Mouse (Mus musculus): ENCODE measurements around the gene Tcf7l1. TPM values are rescaled to one million over a fixed set of nuclear protein-coding genes. Genes with fewer than 3 reads are reported as not detected.

Gene Tcf7l1
- polyA plus RNA-seq, 3 experiments from 2014 or later = 0.24 to 1.2 (median 0.78) TPM

GRCm38 (mm10) chr6:72696601-72697335, 92.3 kb downstream of the Tcf7l1 start:
- ATAC-seq = no peak

GRCm38 (mm10) chr6:72694791-72695204, 94.3 kb downstream of the Tcf7l1 start:
- ATAC-seq = no peak

GRCm38 (mm10) chr6:72694047-72694790, 94.8 kb downstream of the Tcf7l1 start:
- no peak for ATAC-seq

- no peak for ATAC-seq
Measured at GRCm38 (mm10) chr6:72692469-72692868, 96.6 kb downstream of the Tcf7l1 start.

GRCm38 (mm10) chr6:72691549-72691948, 97.5 kb downstream of the Tcf7l1 start:
- ATAC-seq = no peak

- ATAC-seq = no peak
Measured at GRCm38 (mm10) chr6:72690595-72690994, 98.5 kb downstream of the Tcf7l1 start.

GRCm38 (mm10) chr6:72690001-72690400, 99.1 kb downstream of the Tcf7l1 start:
- ATAC-seq = no peak

- ATAC-seq = no peak
Measured at GRCm38 (mm10) chr6:72689046-72689445, 100.0 kb downstream of the Tcf7l1 start.

GRCm38 (mm10) chr6:72685165-72685564, 103.9 kb downstream of the Tcf7l1 start:
- no peak for ATAC-seq

GRCm38 (mm10) chr6:72684260-72684805, 104.7 kb downstream of the Tcf7l1 start:
- no peak for ATAC-seq

- ATAC-seq = no peak
Measured at GRCm38 (mm10) chr6:72682238-72682637, 106.8 kb downstream of the Tcf7l1 start.

GRCm38 (mm10) chr6:72680936-72681335, 108.1 kb downstream of the Tcf7l1 start:
- no peak for ATAC-seq

- ATAC-seq = no peak
Measured at GRCm38 (mm10) chr6:72678631-72679030, 110.4 kb downstream of the Tcf7l1 start.

- no peak for ATAC-seq
Measured at GRCm38 (mm10) chr6:72677510-72678220, 111.4 kb downstream of the Tcf7l1 start.

GRCm38 (mm10) chr6:72677079-72677478, 112.0 kb downstream of the Tcf7l1 start:
- ATAC-seq = no peak

- ATAC-seq = no peak
Measured at GRCm38 (mm10) chr6:72676376-72676775, 112.7 kb downstream of the Tcf7l1 start.

GRCm38 (mm10) chr6:72673751-72674150, 115.3 kb downstream of the Tcf7l1 start:
- no peak for ATAC-seq

GRCm38 (mm10) chr6:72671129-72671528, 117.9 kb downstream of the Tcf7l1 start:
- ATAC-seq = no peak

- ATAC-seq = no peak
Measured at GRCm38 (mm10) chr6:72667021-72667420, 122.0 kb downstream of the Tcf7l1 start.

GRCm38 (mm10) chr6:72664290-72664689, 124.8 kb downstream of the Tcf7l1 start:
- no peak for ATAC-seq

- ATAC-seq = no peak
Measured at GRCm38 (mm10) chr6:72663000-72663399, 126.1 kb downstream of the Tcf7l1 start.

- no peak for ATAC-seq
Measured at GRCm38 (mm10) chr6:72660391-72660720, 128.7 kb downstream of the Tcf7l1 start.

- ATAC-seq = peak; percentile 17
Measured at GRCm38 (mm10) chr6:72659717-72660390, 129.2 kb downstream of the Tcf7l1 start.

All from inflammation-experienced regulatory T-cells, adult 6 months (primary cell).